Mouse (Mus musculus): ENCODE data around the gene Nckap1l. TPM values are rescaled to one million over a fixed set of nuclear protein-coding genes. Genes with fewer than 3 reads are reported as not detected.

Nckap1l gene
- polyA plus RNA-seq, 1 experiment from 2014 or later, result 2.3 TPM

DNA sequence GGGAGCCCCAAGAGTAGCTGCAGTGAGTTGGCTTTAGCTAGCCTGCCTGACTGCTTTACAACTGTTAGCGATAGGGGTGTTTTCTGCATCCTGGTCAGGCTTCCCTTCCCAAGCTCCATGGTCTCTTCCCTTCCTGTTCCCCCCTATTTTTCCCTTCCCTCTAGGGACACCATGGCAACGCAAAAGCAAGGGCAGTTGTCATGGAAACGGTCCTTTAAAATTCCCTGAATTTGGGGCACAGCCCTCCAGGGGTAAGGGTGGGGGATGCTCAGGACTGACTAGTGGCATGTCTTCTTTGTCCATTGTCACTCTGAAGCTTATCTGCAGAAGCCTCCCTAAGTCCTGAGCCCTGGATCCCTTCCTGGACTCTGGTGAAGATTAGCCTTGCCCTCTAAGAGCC lies 69.6 kb downstream of the Nckap1l start:
- Histone ChIP-seq H3K27me3 (ENCODE audit: control insufficient read depth, insufficient read depth, low read length) (no peaks in the 10 kb centered on the region), H3K9ac (ENCODE audit: low read depth, low read length) (no peak overlapping the region), H3K4me3 (ENCODE audit: low read length) (no peak overlapping the region), H3K4me1 (ENCODE audit: control insufficient read depth, insufficient read depth, low read length) (no peaks in the 10 kb centered on the region), H3K4me2 (replicated peaks; ENCODE audit: low read depth, low read length) (no peak overlapping the region), H3K36me3 (ENCODE audit: control insufficient read depth, insufficient read depth, low read length) (no peaks in the 10 kb centered on the region), H3K9me3 (ENCODE audit: control insufficient read depth, low read length) (no peaks in the 10 kb centered on the region), H3K27ac (ENCODE audit: low read depth, low read length) (no peak overlapping the region)
- WGBS, result 62% methylated on average over 3 of the region's 3 CpGs
- ATAC-seq (ENCODE audit: low FRiP score, low TSS enrichment), result no peak

DNA sequence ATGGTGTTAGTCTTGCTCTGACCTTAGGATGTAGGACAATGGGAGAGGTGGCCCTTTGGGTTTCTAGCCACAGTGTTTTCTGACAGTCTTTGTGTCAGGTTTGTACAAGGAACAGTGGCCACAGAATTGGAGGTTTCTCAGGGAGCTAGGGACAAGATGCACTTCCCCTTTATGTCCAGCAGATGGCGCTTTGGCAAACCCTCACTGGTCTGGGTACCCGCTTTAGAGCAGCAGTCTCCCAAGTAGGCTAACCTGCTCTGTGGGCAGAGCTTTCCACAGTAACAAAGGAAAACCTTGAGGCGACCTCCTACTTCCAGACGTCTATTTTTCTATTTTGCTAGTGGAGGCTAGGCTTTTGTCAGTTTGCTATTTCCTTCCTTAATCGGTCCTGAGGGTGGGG lies 76.8 kb downstream of the Nckap1l start:
- Histone ChIP-seq H3K4me2 (replicated peaks; ENCODE audit: low read depth, low read length) (no peak overlapping the region), H3K27me3 (ENCODE audit: control insufficient read depth, insufficient read depth, low read length) (no peaks in the 10 kb centered on the region; the same call in 1 of the 2 replicates), H3K4me3 (ENCODE audit: low read length) (no peak overlapping the region), H3K36me3 (ENCODE audit: control insufficient read depth, insufficient read depth, low read length) (no peaks in the 10 kb centered on the region), H3K27ac (ENCODE audit: low read depth, low read length) (no peak overlapping the region), H3K4me1 (ENCODE audit: control insufficient read depth, insufficient read depth, low read length) (0 out of 2 replicates have a peak, but pooled peaks cover 3% of the 10 kb centered on the region), H3K9ac (ENCODE audit: low read depth, low read length) (no peak overlapping the region), H3K9me3 (ENCODE audit: control insufficient read depth, low read length) (no peaks in the 10 kb centered on the region)
- WGBS, result 7% methylated on average over 5 of the region's 5 CpGs
- ATAC-seq (ENCODE audit: low FRiP score, low TSS enrichment), result peak; percentile 74; the same call in 1 of the 2 replicates

DNA sequence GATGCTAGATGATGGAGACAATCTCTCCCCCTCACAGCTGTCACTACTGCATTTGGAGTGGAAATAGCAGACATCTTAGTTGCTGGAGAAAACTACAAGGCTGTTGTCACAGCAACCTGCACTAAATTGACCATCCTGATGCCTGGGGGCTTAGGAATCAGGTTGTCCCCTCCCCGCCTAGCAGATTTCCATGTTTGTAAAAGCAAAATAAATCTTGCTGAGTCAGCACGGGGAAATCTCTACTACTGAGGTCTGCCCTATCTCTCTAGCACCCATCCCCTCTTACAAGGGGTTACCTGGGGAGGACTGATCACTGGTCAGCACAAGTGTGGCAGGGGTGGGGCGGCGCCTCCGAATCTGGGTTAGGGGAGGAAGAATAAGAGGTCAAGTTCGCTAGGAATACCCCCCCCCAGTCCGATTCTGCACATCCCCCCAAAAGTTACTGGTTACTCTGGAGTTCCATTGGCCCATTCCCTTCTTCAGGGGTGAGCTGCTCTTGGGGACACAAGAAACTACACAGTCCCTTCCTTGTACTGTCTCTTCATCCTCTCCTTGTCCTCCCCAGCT lies 80.5 kb downstream of the Nckap1l start:
- Histone ChIP-seq H3K4me1 (ENCODE audit: control insufficient read depth, insufficient read depth, low read length) (peaks cover 9% of the 10 kb centered on the region; the same call in 1 of the 2 replicates), H3K4me2 (replicated peaks; ENCODE audit: low read depth, low read length) (no peak overlapping the region), H3K4me3 (ENCODE audit: low read length) (no peak overlapping the region), H3K36me3 (ENCODE audit: control insufficient read depth, insufficient read depth, low read length) (no peaks in the 10 kb centered on the region), H3K27me3 (ENCODE audit: control insufficient read depth, insufficient read depth, low read length) (peaks cover 11% of the 10 kb centered on the region; the same call in 1 of the 2 replicates), H3K27ac (ENCODE audit: low read depth, low read length) (no peak overlapping the region), H3K9me3 (ENCODE audit: control insufficient read depth, low read length) (no peaks in the 10 kb centered on the region), H3K9ac (ENCODE audit: low read depth, low read length) (no peak overlapping the region)
- ATAC-seq (ENCODE audit: low FRiP score, low TSS enrichment), result no peak
- 82% methylated on average over 7 of the region's 7 CpGs for WGBS

DNA sequence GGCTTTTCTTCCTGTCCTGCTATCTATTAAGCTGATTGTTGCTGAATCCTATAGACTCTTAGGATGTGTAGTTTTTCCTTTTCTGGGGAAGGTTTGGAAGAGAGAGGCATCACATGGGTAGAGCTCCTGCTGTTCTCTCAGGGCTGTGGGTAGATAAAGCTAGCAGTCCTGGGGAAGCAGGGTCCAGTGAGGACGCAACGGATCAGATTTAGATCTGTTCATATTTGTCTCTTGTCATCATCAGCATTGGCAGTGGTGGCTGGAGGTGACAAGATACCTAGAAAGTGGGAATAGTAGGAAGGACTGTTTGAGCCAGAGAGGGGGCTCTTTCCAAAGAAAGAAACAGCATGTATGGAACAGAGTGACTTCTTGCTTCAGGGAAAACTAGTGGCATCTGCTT lies 81.4 kb downstream of the Nckap1l start:
- 0 out of 2 replicates have a peak, but pooled peaks cover 11% of the 10 kb centered on the region for H3K27me3 ChIP-seq (ENCODE audit: control insufficient read depth, insufficient read depth, low read length)
- no peaks in the 10 kb centered on the region for H3K9me3 ChIP-seq (ENCODE audit: control insufficient read depth, low read length)
- H3K4me1 ChIP-seq (ENCODE audit: control insufficient read depth, insufficient read depth, low read length), result peaks cover 6% of the 10 kb centered on the region; the same call in 1 of the 2 replicates
- H3K9ac ChIP-seq (ENCODE audit: low read depth, low read length), result no peak overlapping the region
- no peak overlapping the region for H3K4me2 ChIP-seq (replicated peaks; ENCODE audit: low read depth, low read length)
- no peak overlapping the region for H3K4me3 ChIP-seq (ENCODE audit: low read length)
- no peaks in the 10 kb centered on the region for H3K36me3 ChIP-seq (ENCODE audit: control insufficient read depth, insufficient read depth, low read length)
- WGBS, result 86% methylated on average over 2 of the region's 2 CpGs
- ATAC-seq (ENCODE audit: low FRiP score, low TSS enrichment), result no peak
- no peak overlapping the region for H3K27ac ChIP-seq (ENCODE audit: low read depth, low read length)

GRCm38 (mm10) chr15:103535786-103536185 lies 82.2 kb downstream of the Nckap1l start:
- H3K4me2 ChIP-seq (replicated peaks; ENCODE audit: low read depth, low read length), result no peak overlapping the region
- H3K9ac ChIP-seq (ENCODE audit: low read depth, low read length), result no peak overlapping the region
- no peaks in the 10 kb centered on the region for H3K36me3 ChIP-seq (ENCODE audit: control insufficient read depth, insufficient read depth, low read length)
- WGBS, result 73% methylated on average over 1 of the region's 1 CpGs
- peaks cover 11% of the 10 kb centered on the region for H3K4me1 ChIP-seq (ENCODE audit: control insufficient read depth, insufficient read depth, low read length)
- ATAC-seq (ENCODE audit: low FRiP score, low TSS enrichment), result no peak
- no peak overlapping the region for H3K4me3 ChIP-seq (ENCODE audit: low read length)
- 0 out of 2 replicates have a peak, but pooled peaks cover 11% of the 10 kb centered on the region for H3K27me3 ChIP-seq (ENCODE audit: control insufficient read depth, insufficient read depth, low read length)
- no peaks in the 10 kb centered on the region for H3K9me3 ChIP-seq (ENCODE audit: control insufficient read depth, low read length)
- no peak overlapping the region for H3K27ac ChIP-seq (ENCODE audit: low read depth, low read length)

- H3K4me2 ChIP-seq (replicated peaks; ENCODE audit: low read depth, low read length), result peak overlapping the region; percentile 74
- ATAC-seq (ENCODE audit: low FRiP score, low TSS enrichment), result no peak
- H3K27me3 ChIP-seq (ENCODE audit: control insufficient read depth, insufficient read depth, low read length), result 0 out of 2 replicates have a peak, but pooled peaks cover 11% of the 10 kb centered on the region
- 45% methylated on average over 2 of the region's 2 CpGs for WGBS
- no peak overlapping the region for H3K9ac ChIP-seq (ENCODE audit: low read depth, low read length)
- H3K36me3 ChIP-seq (ENCODE audit: control insufficient read depth, insufficient read depth, low read length), result no peaks in the 10 kb centered on the region
- H3K27ac ChIP-seq (ENCODE audit: low read depth, low read length), result no peak overlapping the region
- H3K4me1 ChIP-seq (ENCODE audit: control insufficient read depth, insufficient read depth, low read length), result peaks cover 11% of the 10 kb centered on the region
- no peaks in the 10 kb centered on the region for H3K9me3 ChIP-seq (ENCODE audit: control insufficient read depth, low read length)
- H3K4me3 ChIP-seq (ENCODE audit: low read length), result no peak overlapping the region; the same call in 1 of the 2 replicates
Measured at GRCm38 (mm10) chr15:103536456-103536855, 82.9 kb downstream of the Nckap1l start.

DNA sequence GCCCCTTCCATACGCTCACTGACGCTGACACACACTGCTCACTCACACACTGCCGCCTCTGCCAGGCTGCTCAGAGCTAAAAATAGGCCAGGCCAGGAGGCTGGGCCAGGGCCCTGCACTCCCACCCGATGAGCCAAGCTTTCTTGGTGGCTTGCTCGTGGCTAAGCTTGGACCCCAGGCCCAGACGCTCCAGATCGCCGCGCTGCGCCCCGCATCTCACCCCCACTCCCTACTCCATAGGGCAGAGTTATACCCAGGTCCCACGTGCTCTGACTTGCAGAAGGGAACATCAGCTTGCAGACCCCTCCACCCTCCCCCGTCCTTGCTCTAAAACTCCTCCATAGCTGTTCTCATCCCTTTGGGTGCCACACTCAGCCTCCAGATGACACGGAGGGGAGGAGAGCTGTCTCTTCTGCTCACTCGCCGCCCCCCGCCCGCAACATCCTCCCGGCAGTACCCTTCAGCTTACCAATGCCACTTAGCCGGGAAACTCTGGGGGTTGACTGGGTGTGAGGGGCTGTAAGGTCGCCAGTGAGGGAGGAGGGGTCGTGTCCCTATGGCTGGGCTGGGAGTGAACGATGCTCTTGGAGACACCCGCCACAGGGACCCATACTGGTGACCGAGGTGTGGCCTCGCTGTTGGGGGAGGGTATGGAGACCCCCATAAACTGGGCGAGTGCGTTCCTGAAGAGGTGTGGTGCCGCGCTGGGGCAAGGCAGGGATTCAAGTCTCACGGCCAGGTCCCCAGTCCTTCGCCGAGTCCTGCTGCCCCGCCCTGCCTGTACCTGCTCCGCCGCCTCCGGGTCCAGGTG lies 83.6 kb downstream of the Nckap1l start:
- Histone ChIP-seq H3K27ac (ENCODE audit: low read depth, low read length) (no peak overlapping the region), H3K4me1 (ENCODE audit: control insufficient read depth, insufficient read depth, low read length) (peaks cover 11% of the 10 kb centered on the region), H3K9ac (ENCODE audit: low read depth, low read length) (peak overlapping the region; percentile 63), H3K4me3 (ENCODE audit: low read length) (peak overlapping the region; percentile 71), H3K36me3 (ENCODE audit: control insufficient read depth, insufficient read depth, low read length) (no peaks in the 10 kb centered on the region), H3K9me3 (ENCODE audit: control insufficient read depth, low read length) (no peaks in the 10 kb centered on the region), H3K4me2 (replicated peaks; ENCODE audit: low read depth, low read length) (peak overlapping the region; percentile 74), H3K27me3 (ENCODE audit: control insufficient read depth, insufficient read depth, low read length) (0 out of 2 replicates have a peak, but pooled peaks cover 11% of the 10 kb centered on the region)
- ATAC-seq (ENCODE audit: low FRiP score, low TSS enrichment), result peak; percentile 39
- WGBS, result 1% methylated on average over 37 of the region's 37 CpGs

GRCm38 (mm10) chr15:103537822-103538213 lies 84.2 kb downstream of the Nckap1l start, which contains the start of gene Ppp1r1a:
Ppp1r1a (minus strand) TSS chr15:103538003.
- Histone ChIP-seq H3K4me1 (ENCODE audit: control insufficient read depth, insufficient read depth, low read length) (peaks cover 15% of the 10 kb centered on the region), H3K4me3 (ENCODE audit: low read length) (peak within 1 kb of the TSS; percentile 71), H3K27me3 (ENCODE audit: control insufficient read depth, insufficient read depth, low read length) (0 out of 2 replicates have a peak, but pooled peaks cover 11% of the 10 kb centered on the region), H3K9ac (ENCODE audit: low read depth, low read length) (peak within 1 kb of the TSS; percentile 63), H3K36me3 (ENCODE audit: control insufficient read depth, insufficient read depth, low read length) (no peaks in the 10 kb centered on the region), H3K27ac (ENCODE audit: low read depth, low read length) (peak within 1 kb of the TSS; percentile 15; the same call in 1 of the 2 replicates), H3K4me2 (replicated peaks; ENCODE audit: low read depth, low read length) (peak within 1 kb of the TSS; percentile 74), H3K9me3 (ENCODE audit: control insufficient read depth, low read length) (no peaks in the 10 kb centered on the region)
- under 1% methylated on average over 32 of the region's 36 CpGs for WGBS
- peak; percentile 88 for ATAC-seq (ENCODE audit: low FRiP score, low TSS enrichment)

GRCm38 (mm10) chr15:103539259-103539658 lies 85.7 kb downstream of the Nckap1l start:
- H3K9ac ChIP-seq (ENCODE audit: low read depth, low read length), result no peak overlapping the region
- no peaks in the 10 kb centered on the region for H3K36me3 ChIP-seq (ENCODE audit: control insufficient read depth, insufficient read depth, low read length)
- 19% methylated on average over 2 of the region's 2 CpGs for WGBS
- H3K27ac ChIP-seq (ENCODE audit: low read depth, low read length), result no peak overlapping the region
- H3K4me3 ChIP-seq (ENCODE audit: low read length), result no peak overlapping the region
- H3K27me3 ChIP-seq (ENCODE audit: control insufficient read depth, insufficient read depth, low read length), result 0 out of 2 replicates have a peak, but pooled peaks cover 11% of the 10 kb centered on the region
- H3K9me3 ChIP-seq (ENCODE audit: control insufficient read depth, low read length), result no peaks in the 10 kb centered on the region
- H3K4me2 ChIP-seq (replicated peaks; ENCODE audit: low read depth, low read length), result no peak overlapping the region
- H3K4me1 ChIP-seq (ENCODE audit: control insufficient read depth, insufficient read depth, low read length), result peaks cover 15% of the 10 kb centered on the region
- 0 out of 2 replicates have a peak, but pooled peaks have one; percentile 8 for ATAC-seq (ENCODE audit: low FRiP score, low TSS enrichment)

Data from kidney, embryonic 14.5 days (tissue).